Mouse (Mus musculus): ENCODE measurements around the gene Dtnb.

Dtnb gene

DNA sequence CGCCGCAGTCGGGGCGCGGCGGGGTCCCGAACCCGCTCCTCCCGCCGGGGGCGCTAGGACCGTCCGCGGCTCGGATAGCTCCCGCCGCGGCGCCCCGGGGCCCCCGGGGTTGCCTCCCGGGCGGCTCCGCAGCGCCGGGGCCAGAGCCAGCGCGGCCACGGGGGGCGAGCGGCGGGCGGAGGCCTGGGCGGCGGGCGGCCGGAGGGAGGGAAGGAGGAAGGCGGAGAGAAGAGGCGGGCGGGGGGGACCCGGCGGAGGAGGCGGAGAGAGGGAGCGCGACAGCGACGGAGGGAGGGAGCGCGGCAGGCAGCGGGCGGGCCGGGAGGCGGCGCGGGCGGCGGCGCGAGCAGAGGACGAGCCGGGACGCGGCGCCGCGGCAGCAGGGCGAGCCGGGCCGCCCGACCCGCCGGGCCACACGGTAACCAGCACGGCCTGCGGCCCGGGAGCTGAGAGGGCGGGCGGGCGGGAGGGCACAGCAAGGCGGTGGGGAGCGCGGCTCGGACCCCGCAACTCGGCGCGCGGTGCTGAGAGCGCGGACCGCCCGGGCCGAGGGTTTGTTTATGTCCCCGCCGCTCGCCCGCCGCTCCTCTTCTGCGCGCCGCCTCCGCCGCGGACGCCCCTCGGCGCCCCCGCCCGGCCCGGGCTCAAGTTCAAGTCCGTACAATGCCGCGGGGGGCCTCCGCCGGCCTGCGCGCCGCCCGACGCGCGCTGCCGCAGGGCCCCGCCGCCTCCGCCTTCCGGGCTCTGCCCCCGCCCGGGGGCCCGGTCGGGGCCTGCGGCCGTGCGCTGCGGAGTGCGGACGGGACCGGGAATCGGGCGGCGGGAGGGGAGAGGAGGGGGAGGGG is 234.7 kb downstream of the Dtnb start:
- DNase-seq (ENCODE audit: low spot score) = peak; percentile 45

DNA sequence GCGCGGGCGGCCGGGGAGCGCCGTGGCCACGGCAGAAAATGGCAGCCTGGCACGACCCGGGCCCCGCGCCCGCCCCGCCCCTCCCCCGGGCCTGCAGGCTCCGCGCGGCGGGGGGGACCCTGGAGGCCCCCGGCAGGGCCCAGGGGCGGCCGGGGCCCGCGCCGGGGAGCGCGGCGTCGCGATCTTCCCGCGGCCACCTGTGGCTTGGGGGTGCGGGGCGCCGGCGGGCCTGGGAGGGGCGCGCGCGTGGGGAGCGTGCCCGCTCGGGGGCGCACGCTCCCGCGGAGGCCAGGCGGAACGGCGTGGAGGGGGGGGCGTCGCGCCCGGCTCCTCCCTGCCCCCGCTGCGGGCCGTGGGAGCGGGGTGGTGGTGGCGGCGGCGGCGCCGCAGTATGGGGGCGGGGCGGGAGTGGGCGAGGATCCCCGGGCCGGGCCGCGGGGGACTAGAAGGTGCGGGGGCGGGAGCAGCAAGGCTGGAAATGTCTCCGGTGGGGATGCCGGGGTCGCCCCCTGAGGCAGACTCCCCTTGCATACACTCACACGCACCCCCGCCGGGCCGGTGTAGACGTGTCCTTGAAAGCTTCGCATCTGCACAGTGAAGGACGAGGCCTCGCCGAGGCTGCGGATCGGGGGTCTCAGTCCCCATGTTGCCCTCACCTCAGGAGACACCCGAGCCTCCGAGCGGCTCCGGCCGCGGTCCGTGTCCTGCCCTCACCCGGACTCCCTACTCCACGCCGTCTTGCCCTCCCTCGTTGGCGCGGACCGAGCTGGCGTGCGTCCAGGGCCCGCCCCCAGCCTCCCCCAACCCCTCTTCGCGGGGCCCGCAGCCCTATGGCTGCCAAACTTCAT is 235.6 kb downstream of the Dtnb start:
- DNase-seq (ENCODE audit: low spot score) = peak; percentile 60

DNA sequence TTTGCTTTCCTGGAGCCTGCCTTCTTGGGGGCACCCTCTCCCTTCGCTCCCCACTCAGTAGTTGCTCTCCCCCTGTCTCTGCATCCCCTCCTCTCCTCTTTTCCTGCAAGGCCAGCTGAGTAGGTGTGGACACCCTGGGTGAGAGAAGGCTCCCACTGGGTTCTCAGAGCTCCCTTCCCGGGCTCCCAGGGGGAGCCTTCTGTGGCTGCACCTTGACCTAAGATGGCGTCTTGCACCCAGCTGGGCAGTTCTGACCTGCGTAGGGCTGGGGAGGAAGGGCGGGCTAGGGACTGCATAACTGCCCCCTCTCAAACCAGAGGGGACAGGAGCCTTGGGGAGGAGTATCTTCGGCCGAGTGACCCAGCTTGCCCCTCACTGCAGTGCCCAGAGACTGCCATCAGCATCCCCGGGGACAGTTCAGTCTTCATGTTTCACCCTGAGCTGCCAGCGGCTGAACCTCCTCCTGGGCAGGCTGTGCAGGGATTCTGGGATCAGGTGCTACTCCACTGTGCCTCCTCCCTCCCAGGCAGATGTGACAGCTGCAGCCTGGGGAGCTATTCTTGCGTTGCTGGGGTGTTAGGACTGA is 236.3 kb downstream of the Dtnb start:
- no peak for DNase-seq (ENCODE audit: low spot score)

DNA sequence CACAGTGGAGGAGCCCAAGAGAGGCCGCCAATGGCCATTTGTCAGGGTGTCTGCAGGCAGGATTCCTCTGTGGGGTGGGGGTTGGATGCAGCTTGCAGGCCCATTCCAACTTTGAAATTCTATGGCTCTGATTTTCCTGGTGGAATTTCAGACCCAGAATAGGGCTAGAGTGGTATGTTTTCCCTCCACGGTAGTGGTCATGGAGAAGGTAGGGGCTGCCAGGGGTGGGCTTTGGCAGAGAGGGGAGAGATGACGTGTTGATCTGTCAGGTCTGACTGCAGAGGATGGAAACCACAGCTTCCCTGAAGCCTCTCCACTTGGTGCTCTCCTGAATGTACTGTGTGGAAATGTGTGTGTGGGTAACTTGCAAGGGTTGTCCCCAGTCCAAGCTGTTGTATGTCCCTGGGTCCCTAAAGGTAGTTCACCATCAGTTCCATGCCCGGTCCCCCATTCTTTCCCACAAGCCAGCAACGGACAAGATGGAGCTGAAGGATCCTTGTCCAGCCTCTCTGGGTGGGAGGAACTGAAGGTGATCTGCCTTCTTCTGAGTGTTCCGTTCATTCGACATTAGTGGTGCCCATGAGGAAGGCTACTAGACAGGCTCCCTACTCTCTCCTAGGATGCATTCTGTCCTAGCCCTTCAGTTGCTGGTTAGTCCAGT is 237.5 kb downstream of the Dtnb start:
- DNase-seq (ENCODE audit: low spot score) = no peak

DNA sequence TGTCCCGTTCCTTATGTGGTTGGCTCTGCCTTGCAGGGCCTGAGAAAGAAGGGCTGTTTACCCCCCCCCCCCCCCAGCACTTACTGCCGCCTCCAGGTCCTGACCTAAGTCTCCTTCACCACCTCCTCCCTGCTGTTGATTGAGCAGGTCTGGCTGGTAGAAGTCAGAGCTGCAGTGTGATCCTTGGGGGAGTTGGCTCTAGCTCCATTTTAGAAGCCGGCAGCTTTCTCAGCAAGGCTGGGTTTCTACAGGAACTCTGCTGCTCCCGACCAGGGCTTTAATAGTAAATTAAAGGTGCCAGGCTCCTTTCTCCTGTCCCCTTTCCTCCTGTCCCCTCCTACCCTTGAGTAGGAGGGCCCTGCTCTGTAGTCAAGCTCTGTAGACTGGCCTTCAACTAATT is 238.3 kb downstream of the Dtnb start:
- no peak for DNase-seq (ENCODE audit: low spot score)

DNA sequence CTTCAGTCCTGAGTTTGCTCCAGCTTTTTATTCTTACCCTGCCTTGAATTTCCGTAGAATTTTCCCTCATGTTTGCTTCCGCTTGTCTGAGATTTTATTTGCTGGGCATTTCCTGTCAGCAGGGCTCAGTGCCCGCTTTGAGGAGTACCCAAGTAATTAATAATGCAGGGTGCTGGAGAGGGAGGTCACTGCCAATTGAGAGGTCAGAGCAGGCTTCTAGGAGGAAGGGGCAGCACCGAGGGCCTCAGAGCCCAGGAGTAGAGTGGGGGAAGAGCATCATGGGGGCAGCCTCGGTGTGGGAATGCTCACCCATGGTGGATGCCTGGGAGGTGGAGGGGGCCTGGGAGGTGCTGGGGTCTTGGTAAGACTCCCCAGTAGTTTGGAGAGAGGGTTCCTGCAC is 239.4 kb downstream of the Dtnb start:
- DNase-seq (ENCODE audit: low spot score) = no peak

DNA sequence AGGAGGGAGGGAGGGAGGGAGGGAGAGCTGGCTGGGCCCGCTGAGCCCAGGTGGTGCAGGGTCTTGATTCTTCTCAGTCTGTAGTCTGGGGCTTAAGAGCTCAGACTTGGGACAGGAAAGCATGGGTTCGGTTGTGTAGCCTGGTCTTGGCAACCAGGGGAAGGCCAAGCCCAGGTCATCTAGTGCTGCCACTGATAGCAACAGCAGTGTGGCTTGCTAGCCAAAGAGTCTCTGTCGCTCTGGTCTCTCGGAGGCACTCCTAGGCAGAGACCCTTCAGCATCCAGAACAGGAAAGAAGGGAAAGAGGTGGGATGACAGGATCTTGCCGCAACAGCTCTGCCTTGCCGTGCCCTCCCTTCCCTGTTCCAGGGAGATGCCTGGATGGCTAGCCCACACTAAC is 240.1 kb downstream of the Dtnb start:
- DNase-seq (ENCODE audit: low spot score) = no peak

DNA sequence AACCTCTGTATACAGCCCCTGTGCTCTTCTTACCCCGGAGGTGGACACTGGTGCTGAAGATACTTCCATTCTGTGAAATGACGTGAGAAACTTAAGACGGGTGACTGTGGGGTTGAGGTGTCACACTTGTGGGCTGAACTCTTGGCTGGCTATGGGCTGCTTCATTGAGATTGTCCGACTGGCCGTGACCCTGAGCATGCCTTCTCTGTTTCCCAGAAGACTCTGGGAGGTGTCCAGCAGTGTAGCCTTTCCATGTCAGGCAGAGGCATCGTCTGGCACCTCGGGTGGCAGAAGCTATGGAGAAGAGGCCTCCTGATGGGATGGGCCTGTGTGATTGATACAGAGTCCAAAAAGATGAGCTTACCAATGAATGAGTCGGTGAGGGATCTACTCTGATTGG is 241.0 kb downstream of the Dtnb start:
- DNase-seq (ENCODE audit: low spot score) = no peak

DNA sequence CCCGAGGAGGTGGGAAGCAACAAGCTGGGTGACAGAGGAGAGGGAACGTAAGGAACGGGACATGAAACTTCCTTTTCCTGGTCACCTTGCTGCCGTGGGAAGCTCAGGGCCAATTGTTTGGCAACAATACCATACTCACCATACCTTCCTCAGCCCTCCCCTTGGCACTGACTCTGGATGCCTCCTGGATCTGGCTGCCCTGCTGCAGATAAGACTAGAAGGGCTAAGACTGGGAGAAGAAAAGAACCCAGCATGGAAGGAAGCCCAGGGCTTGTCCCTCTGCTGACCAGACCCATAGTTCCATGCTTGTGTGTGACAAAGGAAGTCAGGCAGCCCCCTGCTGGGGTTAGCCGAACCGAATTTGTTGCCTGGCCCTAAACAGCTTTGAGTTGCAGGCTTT is 243.2 kb downstream of the Dtnb start:
- no peak for DNase-seq (ENCODE audit: low spot score)

DNA sequence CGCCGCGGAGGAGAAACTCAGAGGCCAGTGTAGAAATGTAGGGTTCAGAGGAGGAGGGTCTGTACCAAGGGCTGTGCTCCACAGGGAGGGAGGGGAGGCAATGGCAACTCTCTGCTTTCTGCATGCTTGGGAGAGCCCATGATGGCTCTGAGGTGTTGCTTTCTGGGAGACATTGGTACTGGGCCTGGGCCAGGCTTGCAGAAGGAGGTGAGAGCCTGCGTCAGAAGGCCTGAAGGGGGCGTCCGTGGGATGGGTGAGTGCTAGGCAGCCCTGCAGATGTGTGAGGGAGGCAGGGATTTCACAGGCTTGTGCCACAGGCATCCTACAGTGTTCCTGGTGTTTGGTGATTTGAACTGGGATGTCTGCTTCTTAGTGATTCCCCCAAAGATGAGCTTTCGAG is 244.9 kb downstream of the Dtnb start:
- no peak for DNase-seq (ENCODE audit: low spot score)

DNA sequence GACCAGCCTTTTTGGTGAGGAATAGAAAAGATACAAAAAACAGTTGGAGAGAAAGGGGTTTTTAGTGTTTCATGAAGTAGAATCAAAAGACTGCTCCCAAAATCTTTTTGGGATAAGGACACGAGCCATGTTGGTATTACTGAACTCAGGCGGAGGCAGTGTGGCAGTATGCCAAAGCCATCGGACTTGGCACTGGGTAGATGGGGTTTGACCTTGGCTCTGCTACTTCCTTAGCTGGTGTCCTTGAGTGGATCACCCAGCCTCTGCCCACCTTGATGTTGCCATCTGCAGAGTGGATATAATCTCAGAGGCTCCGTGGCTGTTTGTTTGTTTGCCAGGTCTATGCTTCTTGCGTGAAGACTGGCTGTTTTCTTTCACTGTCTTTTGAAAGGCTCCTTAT is 245.4 kb downstream of the Dtnb start:
- DNase-seq (ENCODE audit: low spot score) = no peak

DNA sequence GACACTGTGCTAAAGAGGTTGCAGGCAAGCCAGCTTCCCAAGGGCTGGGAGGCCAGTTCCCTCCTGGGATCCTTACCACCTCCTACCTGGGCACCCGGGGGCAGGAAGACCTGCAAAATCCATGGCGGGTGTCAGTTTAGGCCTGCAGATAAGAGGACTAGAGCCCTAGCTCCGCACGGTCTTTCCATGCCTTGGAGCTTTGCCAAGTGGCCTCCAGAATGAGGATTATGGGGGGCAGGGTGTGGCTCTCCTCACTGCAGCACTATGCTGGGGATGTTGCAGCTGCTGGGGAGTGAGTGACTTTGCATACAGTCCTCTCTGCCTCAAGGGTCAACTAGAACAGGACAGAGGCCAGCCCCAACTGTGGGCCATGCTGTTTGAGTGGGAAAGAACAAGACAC is 247.7 kb downstream of the Dtnb start:
- DNase-seq (ENCODE audit: low spot score) = no peak

DNA sequence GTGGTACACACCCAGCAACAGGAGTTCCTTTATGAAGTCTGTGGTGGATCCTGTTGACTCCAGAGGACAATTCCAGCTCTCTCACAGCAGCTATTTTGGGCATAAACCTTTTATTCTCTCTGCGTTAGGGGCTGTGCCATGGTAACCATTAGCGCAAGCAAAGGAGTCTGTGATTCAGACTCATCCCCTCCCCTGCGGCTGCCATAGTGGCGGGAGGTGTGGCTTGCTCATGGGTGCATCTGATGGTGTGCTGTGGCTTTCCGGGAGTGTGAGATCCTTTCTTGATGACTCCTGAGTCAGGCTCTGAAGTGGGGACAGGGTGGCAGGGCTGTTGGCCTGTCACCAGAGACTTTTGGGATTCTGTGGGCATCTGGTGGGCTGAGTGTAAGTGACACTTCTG is 251.2 kb downstream of the Dtnb start:
- DNase-seq (ENCODE audit: low spot score) = no peak

DNA sequence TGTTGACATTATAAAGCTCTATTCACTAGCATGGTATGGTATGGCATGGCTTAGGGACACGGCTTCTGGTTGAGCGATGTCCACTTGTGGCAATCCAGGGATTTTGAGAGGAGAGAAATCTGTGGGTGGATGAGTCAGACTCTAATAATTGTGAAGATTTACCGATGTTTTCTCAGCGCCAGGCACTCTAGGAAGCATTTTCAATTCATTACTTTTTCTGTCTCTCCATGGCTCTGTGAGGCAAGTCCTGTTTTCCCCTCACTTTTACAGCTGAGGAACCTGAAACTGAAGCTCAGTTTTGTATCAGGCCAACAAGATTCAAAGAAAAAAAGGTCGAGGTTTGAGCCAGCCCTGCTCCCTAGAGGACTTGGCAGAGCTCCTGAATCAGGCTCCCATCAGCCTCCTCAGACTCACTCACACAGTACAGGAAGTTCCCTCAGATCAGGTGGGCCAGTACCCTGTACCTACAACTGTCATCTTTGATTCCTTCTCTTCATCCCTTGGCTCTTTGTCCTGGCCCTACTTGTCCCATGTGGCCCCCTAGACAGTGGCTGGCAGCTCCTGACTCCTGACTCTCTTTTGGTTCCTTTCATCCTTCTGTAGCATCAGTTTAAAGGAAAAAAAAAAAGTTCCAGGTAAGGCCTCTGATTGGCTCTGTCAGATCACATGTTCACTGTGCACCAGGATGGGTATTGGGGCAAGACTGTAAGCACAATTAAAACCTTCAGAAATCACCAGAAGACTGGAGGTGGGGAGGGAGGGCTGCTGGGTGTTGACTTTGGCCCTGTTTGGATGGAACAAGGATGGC is 252.9 kb downstream of the Dtnb start:
- no peak for DNase-seq (ENCODE audit: low spot score)

DNA sequence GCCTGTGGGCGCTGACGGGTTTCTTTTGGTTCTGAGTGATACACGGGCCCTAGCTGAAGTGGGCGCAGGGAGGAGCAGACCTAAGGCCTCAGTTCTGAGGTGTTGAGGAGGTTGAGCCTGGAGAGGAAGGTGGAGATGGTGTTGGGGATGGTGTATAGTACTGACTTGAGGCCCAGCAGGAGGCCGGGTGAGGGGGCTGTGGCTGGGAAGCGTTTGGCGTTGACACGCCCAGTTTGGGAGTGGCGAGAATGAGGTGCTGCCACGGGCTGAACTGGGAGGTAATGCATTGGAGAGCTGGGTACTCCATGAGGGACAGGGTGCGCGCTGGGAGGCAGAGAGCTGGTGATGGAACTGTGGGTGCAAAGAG is 253.5 kb downstream of the Dtnb start:
- no peak for DNase-seq (ENCODE audit: low spot score)

DNA sequence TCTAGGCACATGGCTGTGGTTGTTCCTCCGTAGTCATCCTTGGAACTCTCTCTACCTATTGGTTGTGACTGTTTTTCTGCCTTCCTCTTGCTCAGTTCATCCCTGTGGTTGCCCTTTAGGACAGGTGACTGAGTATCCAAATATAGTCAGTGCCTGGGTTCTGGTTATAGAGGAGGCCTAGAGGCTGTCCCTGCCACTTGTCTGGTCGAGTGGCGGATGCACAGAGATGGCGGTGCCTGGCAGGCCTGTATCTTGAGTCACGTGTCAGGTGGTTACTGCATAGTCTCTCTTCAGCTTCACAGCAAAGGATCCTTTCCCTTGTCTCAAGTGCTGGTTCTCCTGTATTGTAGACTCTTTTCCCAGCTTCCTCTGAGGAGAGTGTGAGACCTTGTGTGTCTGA is 255.6 kb downstream of the Dtnb start:
- DNase-seq (ENCODE audit: low spot score) = no peak
